In genomic region chr2:128294610-128295009, GRCm38 (mm10) we compare ENCODE assay signal across 13 mouse cellular contexts.
"Had no signal": no experiment of that assay in that cellular context is flagged by ENCODE, and none has a peak within 500 bp of the region (broad histone marks: within the 10 kb centered on the region; RNA-seq: fewer than 3 reads in every experiment).

No protein-coding gene starts in this region.

- H3K4me1 ChIP-seq: midbrain, embryonic 15.5 days; neural tube, embryonic 15.5 days had no signal

- H3K27ac ChIP-seq: left cerebral cortex, adult 2 months; limb, embryonic 15.5 days; liver, embryonic 12.5 days; midbrain, embryonic 15.5 days; neural tube, embryonic 15.5 days; stomach, postnatal 0 days had no signal

- H3K27me3 ChIP-seq: limb, embryonic 15.5 days; liver, embryonic 12.5 days; midbrain, embryonic 15.5 days; neural tube, embryonic 15.5 days had no signal

- H3K4me3 ChIP-seq: left cerebral cortex, adult 2 months; limb, embryonic 15.5 days; liver, embryonic 12.5 days; midbrain, embryonic 15.5 days; neural tube, embryonic 15.5 days had no signal

- H3K4me2 ChIP-seq: limb, embryonic 15.5 days; liver, embryonic 12.5 days; lung, embryonic 14.5 days; midbrain, embryonic 11.5 days; midbrain, embryonic 15.5 days; neural tube, embryonic 15.5 days had no signal

- DNase-seq: kidney, adult 2 months; kidney, postnatal 25 days; lung, embryonic 14.5 days; lung, postnatal 10 days; retina, postnatal 1 day; right cerebral cortex, postnatal 14 days had no signal

- H3K36me3 ChIP-seq: limb, embryonic 15.5 days; liver, embryonic 12.5 days; midbrain, embryonic 15.5 days; neural tube, embryonic 15.5 days had no signal

- ATAC-seq: midbrain, embryonic 15.5 days had no signal

- H3K9ac ChIP-seq: limb, embryonic 15.5 days; liver, embryonic 12.5 days; lung, embryonic 14.5 days; midbrain, embryonic 15.5 days; neural tube, embryonic 15.5 days had no signal

- H3K9me3 ChIP-seq: limb, embryonic 15.5 days; liver, embryonic 12.5 days had no signal
